ENCODE assay signal across 11 mouse cellular contexts in genomic region chr6:121093662-121094408, GRCm38 (mm10). TPM values are rescaled to one million over a fixed set of nuclear protein-coding genes. Genes with fewer than 3 reads are reported as not detected.
A peak's percentile ranks its signal among the peaks of the same experiment; 100 is the strongest.
DNase-seq lines count a peak whose midpoint lies in the region; ATAC-seq and TF ChIP-seq lines count a peak whose summit lies in the region.
"Had no signal": no experiment of that assay in that cellular context is flagged by ENCODE, and none has a peak within 500 bp of the region (broad histone marks: within the 10 kb centered on the region; RNA-seq: fewer than 3 reads in every experiment).

No protein-coding gene starts in this region.

- H3K27ac ChIP-seq in intestine, embryonic 15.5 days: no peak overlapping the region
- no peak overlapping the region for H3K27ac ChIP-seq in intestine, postnatal 0 days (ENCODE audit: low read depth, low read length)
- H3K27ac ChIP-seq in liver, embryonic 12.5 days: peak overlapping the region; percentile 93
- no peak overlapping the region for H3K27ac ChIP-seq in stomach, embryonic 14.5 days (ENCODE audit: low read length)
- H3K27ac ChIP-seq in forebrain, embryonic 14.5 days (ENCODE audit: low read depth, low read length): no peak overlapping the region
- H3K27ac ChIP-seq: hindbrain, embryonic 13.5 days had no signal

- H3K9ac ChIP-seq in intestine, embryonic 15.5 days: no peak overlapping the region
- H3K9ac ChIP-seq in intestine, postnatal 0 days (ENCODE audit: low read depth, low read length): no peak overlapping the region
- peak overlapping the region; percentile 69 for H3K9ac ChIP-seq in liver, embryonic 12.5 days
- no peak overlapping the region for H3K9ac ChIP-seq in stomach, embryonic 14.5 days (replicated peaks; ENCODE audit: low read depth, low read length)
- H3K9ac ChIP-seq in forebrain, embryonic 14.5 days (ENCODE audit: low read length): no peak overlapping the region
- H3K9ac ChIP-seq: forebrain, postnatal 0 days; hindbrain, embryonic 13.5 days had no signal

- no peaks in the 10 kb centered on the region for H3K27me3 ChIP-seq in intestine, embryonic 15.5 days (replicated peaks)
- no peaks in the 10 kb centered on the region for H3K27me3 ChIP-seq in intestine, postnatal 0 days (replicated peaks; ENCODE audit: control insufficient read depth, insufficient read depth, low read length)
- H3K27me3 ChIP-seq in liver, embryonic 12.5 days (replicated peaks): no peaks in the 10 kb centered on the region
- no peaks in the 10 kb centered on the region for H3K27me3 ChIP-seq in stomach, embryonic 14.5 days (ENCODE audit: control insufficient read depth, insufficient read depth, low read length)
- no peaks in the 10 kb centered on the region for H3K27me3 ChIP-seq in forebrain, embryonic 14.5 days (replicated peaks; ENCODE audit: control insufficient read depth, insufficient read depth, low read length)
- H3K27me3 ChIP-seq: hindbrain, embryonic 13.5 days had no signal

- peak; percentile 87 for DNase-seq in c-Kit-positive CD71-positive TER-119-positive erythroid progenitor cells, embryonic 14.5 days (ENCODE audit: low spot score)
- DNase-seq in forebrain, embryonic 14.5 days (ENCODE audit: low spot score): no peak
- DNase-seq in cerebellum, postnatal 25 days: no peak
- DNase-seq: forebrain, postnatal 0 days; kidney, postnatal 10 days; lung, adult 2 months had no signal

- ATAC-seq in intestine, embryonic 15.5 days: peak; percentile 83
- no peak for ATAC-seq in intestine, postnatal 0 days
- peak; percentile 97 for ATAC-seq in liver, embryonic 12.5 days
- peak; percentile 73; the same call in 1 of the 2 replicates for ATAC-seq in stomach, embryonic 14.5 days (ENCODE audit: insufficient number of reproducible peaks, insufficient read depth, low FRiP score, low read depth)
- ATAC-seq in forebrain, embryonic 14.5 days: no peak
- ATAC-seq: forebrain, postnatal 0 days had no signal

- H3K4me1 ChIP-seq in intestine, embryonic 15.5 days (replicated peaks): no peaks in the 10 kb centered on the region
- H3K4me1 ChIP-seq in intestine, postnatal 0 days (replicated peaks; ENCODE audit: control insufficient read depth, insufficient read depth, low read length): no peaks in the 10 kb centered on the region
- peaks cover 96% of the 10 kb centered on the region for H3K4me1 ChIP-seq in liver, embryonic 12.5 days
- 0 out of 2 replicates have a peak, but pooled peaks cover 2% of the 10 kb centered on the region for H3K4me1 ChIP-seq in stomach, embryonic 14.5 days (ENCODE audit: control insufficient read depth, insufficient read depth, low read length)
- H3K4me1 ChIP-seq in forebrain, embryonic 14.5 days (ENCODE audit: control insufficient read depth, insufficient read depth, low read length): 0 out of 2 replicates have a peak, but pooled peaks cover 3% of the 10 kb centered on the region

- WGBS in intestine, embryonic 15.5 days: 84% methylated on average over 8 of the region's 8 CpGs
- WGBS in intestine, postnatal 0 days: 66% methylated on average over 8 of the region's 8 CpGs
- WGBS in liver, embryonic 12.5 days (ENCODE audit: insufficient replicate concordance): 25% methylated on average over 8 of the region's 8 CpGs
- WGBS in stomach, embryonic 14.5 days: 84% methylated on average over 8 of the region's 8 CpGs
- WGBS in forebrain, embryonic 14.5 days: 94% methylated on average over 8 of the region's 8 CpGs

- no peak overlapping the region for H3K4me2 ChIP-seq in intestine, embryonic 15.5 days (replicated peaks)
- H3K4me2 ChIP-seq in intestine, postnatal 0 days (replicated peaks; ENCODE audit: low read depth): no peak overlapping the region
- H3K4me2 ChIP-seq in liver, embryonic 12.5 days: peak overlapping the region; percentile 69
- no peak overlapping the region for H3K4me2 ChIP-seq in stomach, embryonic 14.5 days (replicated peaks; ENCODE audit: low read depth, low read length)
- H3K4me2 ChIP-seq in forebrain, embryonic 14.5 days (ENCODE audit: low read length): no peak overlapping the region
- H3K4me2 ChIP-seq: hindbrain, embryonic 13.5 days had no signal

- TF ChIP-seq CTCF in intestine, postnatal 0 days (IDR thresholded peaks at IDR 0.05; ENCODE audit: low read depth): no peak

- H3K9me3 ChIP-seq in intestine, embryonic 15.5 days: no peaks in the 10 kb centered on the region
- no peaks in the 10 kb centered on the region for H3K9me3 ChIP-seq in intestine, postnatal 0 days (ENCODE audit: control insufficient read depth)
- no peaks in the 10 kb centered on the region for H3K9me3 ChIP-seq in liver, embryonic 12.5 days (replicated peaks)
- H3K9me3 ChIP-seq in stomach, embryonic 14.5 days (ENCODE audit: control insufficient read depth, low read depth, low read length): no peaks in the 10 kb centered on the region
- no peaks in the 10 kb centered on the region for H3K9me3 ChIP-seq in forebrain, embryonic 14.5 days (replicated peaks; ENCODE audit: control insufficient read depth, low read length)

- no peak overlapping the region for H3K4me3 ChIP-seq in intestine, embryonic 15.5 days (replicated peaks)
- H3K4me3 ChIP-seq in intestine, postnatal 0 days (ENCODE audit: low read depth, low read length): no peak overlapping the region
- peak overlapping the region; percentile 29 for H3K4me3 ChIP-seq in liver, embryonic 12.5 days
- H3K4me3 ChIP-seq in stomach, embryonic 14.5 days (ENCODE audit: low read depth, low read length): no peak overlapping the region
- no peak overlapping the region for H3K4me3 ChIP-seq in forebrain, embryonic 14.5 days (ENCODE audit: low read depth, low read length)
- H3K4me3 ChIP-seq: hindbrain, embryonic 13.5 days had no signal

- no peaks in the 10 kb centered on the region for H3K36me3 ChIP-seq in intestine, embryonic 15.5 days
- H3K36me3 ChIP-seq in intestine, postnatal 0 days (ENCODE audit: control insufficient read depth, insufficient read depth): no peaks in the 10 kb centered on the region
- H3K36me3 ChIP-seq in liver, embryonic 12.5 days: peaks cover 66% of the 10 kb centered on the region
- H3K36me3 ChIP-seq in stomach, embryonic 14.5 days (ENCODE audit: control insufficient read depth, insufficient read depth, low read length): no peaks in the 10 kb centered on the region
- H3K36me3 ChIP-seq in forebrain, embryonic 14.5 days (ENCODE audit: control insufficient read depth, insufficient read depth, low read length): 0 out of 2 replicates have a peak, but pooled peaks cover 2% of the 10 kb centered on the region

RNA-seq across cellular contexts. Expression of gene Mical3, which starts 37.0 kb away (rescaled TPM):
- 6.7 and 7.7 TPM in 2 replicates for polyA plus RNA-seq in intestine, embryonic 15.5 days (2015; fragmentation: Nextera tagmentation; extraction: Ambion mirVana)
- polyA plus RNA-seq in intestine, postnatal 0 days (2015; fragmentation: Nextera tagmentation; extraction: Ambion mirVana): 3.6 and 4.5 TPM in 2 replicates
- polyA plus RNA-seq in liver, embryonic 12.5 days (2016; fragmentation: Nextera tagmentation; extraction: Ambion mirVana): 12.8 and 13.7 TPM in 2 replicates
- 22.3 and 24.8 TPM in 2 replicates for polyA plus RNA-seq in stomach, embryonic 14.5 days (2014; fragmentation: Nextera tagmentation; extraction: Ambion mirVana)
- polyA plus RNA-seq in forebrain, embryonic 14.5 days (2014; fragmentation: Nextera tagmentation; extraction: Ambion mirVana): 19.4 and 34.0 TPM in 2 replicates

Comparison
In these comparisons a context has a peak if more than half of its experiments do, and no peak if none do; other contexts are left out.
1. ATAC-seq: peak in intestine, embryonic 15.5 days (single experiment), liver, embryonic 12.5 days (single experiment) and stomach, embryonic 14.5 days (single experiment); none in intestine, postnatal 0 days (single experiment) and forebrain, embryonic 14.5 days (single experiment).